Mouse (Mus musculus) hindbrain, embryonic 11.5 days (tissue): ENCODE results near the gene Brf1. TPM values are rescaled to one million over a fixed set of nuclear protein-coding genes. Genes with fewer than 3 reads are reported as not detected.

Experiments used
- ATAC-seq: fragments of 200-750 bp; cut with Nextera tagmentation; 2 replicates; pipeline ENCODE4 v1.8.0; 2017; ENCODE audit warnings: mild to moderate bottlenecking, moderate TSS enrichment, moderate library complexity; ENCODE audit not compliant: low FRiP score
- DNase-seq: peaks from one replicate; pipeline ENCODE4 v3.0.0-alpha.2; 2015; ENCODE audit warnings: low spot score
- H3K27ac ChIP-seq: fragments of 300-500 bp; sonication (generic); 2 replicates; pipeline ENCODE4 v1.5.1; 2014; ENCODE audit warnings: mild to moderate bottlenecking, low read depth, low read length
- H3K27me3 ChIP-seq: fragments of 300-500 bp; sonication (generic); 2 replicates; pipeline ENCODE4 v1.6.1; 2014; ENCODE audit warnings: mild to moderate bottlenecking, low read length, moderate library complexity, mixed read lengths; ENCODE audit not compliant: control insufficient read depth, insufficient read depth
- H3K36me3 ChIP-seq: fragments of 300-500 bp; sonication (generic); 2 replicates; pipeline ENCODE4 v1.6.1; 2014; ENCODE audit warnings: mild to moderate bottlenecking, low read length, moderate library complexity, mixed read lengths; ENCODE audit not compliant: control insufficient read depth, insufficient read depth
- H3K4me1 ChIP-seq: fragments of 300-500 bp; sonication (generic); replicated peaks from 2 replicates; pipeline ENCODE4 v1.6.1; 2014; ENCODE audit warnings: low read length, mixed read lengths; ENCODE audit not compliant: control insufficient read depth, insufficient read depth
- H3K4me2 ChIP-seq: fragments of 300-500 bp; sonication (generic); replicated peaks from 2 replicates; pipeline ENCODE4 v1.6.1; 2014; ENCODE audit warnings: mild to moderate bottlenecking, low read depth, low read length
- H3K4me3 ChIP-seq: fragments of 300-500 bp; sonication (generic); 2 replicates; pipeline ENCODE4 v1.5.1; 2014; ENCODE audit warnings: low read depth, low read length
- H3K9ac ChIP-seq: fragments of 300-500 bp; sonication (generic); 2 replicates; pipeline ENCODE4 v1.6.1; 2014; ENCODE audit warnings: low read depth, low read length
- H3K9me3 ChIP-seq: fragments of 300-500 bp; sonication (generic); 2 replicates; pipeline ENCODE4 v1.6.1; 2016; ENCODE audit warnings: low read length; ENCODE audit not compliant: control insufficient read depth
- WGBS: fragments of 180-500 bp; shearing (Covaris S2); extraction: QIAGEN DNeasy Blood & Tissue Kit; methylation state at CpG from one replicate; pipeline ENCODE4 v1.1.7; 2014; 5-methylcytosine and 5-hydroxymethylcytosine counted together
- polyA plus RNA-seq: library from polyadenylated mRNA; unstranded; fragments of >200 nt; fragmentation: Nextera tagmentation; extraction: Ambion mirVana; gene quantifications from 2 replicates; pipeline ENCODE4 v1.2.1, GENCODE M21; 2014

Brf1 gene
- polyA plus RNA-seq, 1 experiment from 2014 or later: 57.8 TPM

DNA sequence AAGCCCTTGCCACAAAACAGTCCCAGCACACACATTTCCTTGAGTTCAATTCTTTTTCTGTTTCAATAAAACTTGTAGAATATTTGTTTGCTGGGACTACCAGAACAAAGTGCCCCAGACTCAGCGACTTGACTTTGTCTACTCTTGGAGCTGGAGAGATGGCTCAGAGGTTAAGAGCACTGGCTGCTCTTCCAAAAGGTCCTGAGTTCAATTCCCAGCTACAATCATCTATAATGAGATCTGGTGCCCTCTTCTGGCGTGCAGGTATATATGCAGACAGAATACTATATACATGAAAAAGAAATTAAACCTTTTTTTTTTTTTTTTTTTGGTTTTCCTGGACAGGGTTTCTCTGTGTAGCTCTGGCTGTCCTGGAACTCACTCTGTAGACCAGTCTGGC lies 2.2 kb upstream of the Brf1 start:
- no peaks in the 10 kb centered on the region for H3K36me3 ChIP-seq
- H3K27ac ChIP-seq: no peak overlapping the region
- no peak overlapping the region for H3K4me2 ChIP-seq
- 48% methylated on average over 2 of the region's 2 CpGs for WGBS
- H3K4me3 ChIP-seq: no peak overlapping the region
- H3K27me3 ChIP-seq: no peaks in the 10 kb centered on the region
- DNase-seq (no peak), ATAC-seq (no peak)
- H3K9ac ChIP-seq: no peak overlapping the region
- peaks cover 4% of the 10 kb centered on the region; the same call in 1 of the 2 replicates for H3K4me1 ChIP-seq
- no peaks in the 10 kb centered on the region for H3K9me3 ChIP-seq

DNA sequence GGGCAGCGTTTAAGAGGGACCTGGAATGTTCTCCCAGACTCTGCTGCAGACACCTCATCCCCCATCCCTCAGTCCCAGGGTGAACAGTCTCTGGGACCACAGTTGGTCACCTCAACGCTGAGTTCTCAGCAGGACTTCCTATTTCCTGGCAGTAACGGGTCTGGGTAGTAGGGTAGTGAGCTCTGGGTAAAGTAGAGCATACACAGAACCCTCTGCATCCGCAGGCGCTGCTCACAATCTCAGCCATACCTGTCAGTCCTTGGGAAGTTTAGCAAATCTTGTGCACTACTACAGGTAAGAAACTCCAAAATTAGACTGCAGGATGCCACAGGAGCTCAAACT lies 600 bp upstream of the Brf1 start:
- Histone ChIP-seq H3K4me3 (peak overlapping the region; percentile 86), H3K27ac (peak overlapping the region; percentile 94), H3K9me3 (no peaks in the 10 kb centered on the region), H3K9ac (peak overlapping the region; percentile 55), H3K36me3 (no peaks in the 10 kb centered on the region), H3K4me2 (peak overlapping the region; percentile 55), H3K27me3 (no peaks in the 10 kb centered on the region), H3K4me1 (peaks cover 4% of the 10 kb centered on the region; the same call in 1 of the 2 replicates)
- WGBS: 8% methylated on average over 5 of the region's 5 CpGs
- ATAC-seq: no peak
- DNase-seq: no peak

DNA sequence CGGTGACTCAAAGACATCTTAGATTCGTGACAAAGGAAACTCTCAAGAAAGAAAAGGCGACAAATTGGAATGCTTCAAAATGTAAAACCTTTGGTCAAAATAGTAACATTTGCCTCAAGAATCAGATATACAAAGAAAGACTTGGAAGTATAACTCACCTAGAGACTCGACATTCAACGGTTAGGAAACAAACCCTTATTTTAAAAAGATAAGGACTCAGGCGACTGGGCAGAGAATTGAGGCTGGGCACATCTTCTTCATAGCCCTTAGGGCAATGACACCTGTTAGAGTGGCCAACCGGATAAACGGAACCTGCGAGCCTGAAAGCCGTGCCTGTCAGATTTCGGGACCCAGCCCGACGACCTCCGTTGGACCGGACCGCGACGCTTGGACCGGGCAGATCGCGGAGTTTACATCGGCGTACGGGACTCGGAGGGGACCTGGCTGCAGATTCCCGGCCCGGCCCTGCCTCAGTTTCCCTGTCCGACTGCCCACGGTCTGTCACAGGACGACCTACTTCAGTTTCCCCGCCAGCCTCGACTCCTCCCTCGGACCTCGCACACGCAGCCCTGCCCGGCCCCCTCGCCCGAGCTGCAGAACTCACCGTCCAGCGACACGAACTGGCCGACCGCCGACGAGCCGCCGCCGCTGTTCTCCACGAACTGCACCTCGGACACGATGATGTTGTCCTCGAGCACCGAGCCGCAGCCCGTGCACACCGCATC lies 773 bp downstream of the Brf1 start:
- H3K9ac ChIP-seq: peak overlapping the region; percentile 92
- H3K27ac ChIP-seq: peak overlapping the region; percentile 94
- 2% methylated on average over 56 of the region's 56 CpGs for WGBS
- H3K4me2 ChIP-seq: peak overlapping the region; percentile 64
- no peaks in the 10 kb centered on the region for H3K9me3 ChIP-seq
- peaks cover 4% of the 10 kb centered on the region; the same call in 1 of the 2 replicates for H3K4me1 ChIP-seq
- H3K27me3 ChIP-seq: no peaks in the 10 kb centered on the region
- no peaks in the 10 kb centered on the region for H3K36me3 ChIP-seq
- no peak for DNase-seq
- no peak; the same call in 1 of the 2 replicates for ATAC-seq
- peak overlapping the region; percentile 86 for H3K4me3 ChIP-seq

DNA sequence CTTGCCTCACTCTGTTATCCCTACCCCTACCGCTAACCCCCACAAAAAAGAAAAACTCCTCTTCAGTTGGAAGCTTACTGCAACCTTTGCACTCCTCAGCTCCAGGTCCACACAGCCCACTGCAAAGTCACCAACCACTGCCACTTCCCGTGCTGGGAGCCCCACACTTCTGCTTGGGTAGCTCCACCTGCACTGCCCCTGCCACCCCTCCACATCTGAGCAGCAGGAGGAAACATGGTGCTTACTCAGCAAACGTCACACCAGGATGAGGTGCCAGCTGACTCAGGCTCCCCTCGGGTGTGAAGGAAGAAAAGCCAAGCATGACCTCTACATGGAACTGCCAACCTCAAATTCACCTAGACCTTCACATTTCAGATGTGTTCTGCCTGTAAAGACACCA lies 6.4 kb downstream of the Brf1 start:
- Histone ChIP-seq H3K27me3 (no peaks in the 10 kb centered on the region), H3K9ac (no peak overlapping the region), H3K27ac (no peak overlapping the region), H3K4me2 (no peak overlapping the region), H3K4me3 (no peak overlapping the region), H3K4me1 (no peaks in the 10 kb centered on the region; the same call in 1 of the 2 replicates), H3K36me3 (0 out of 2 replicates have a peak, but pooled peaks cover 8% of the 10 kb centered on the region), H3K9me3 (no peaks in the 10 kb centered on the region)
- 79% methylated on average over 4 of the region's 4 CpGs for WGBS
- ATAC-seq (0 out of 2 replicates have a peak, but pooled peaks have one; percentile 33), DNase-seq (no peak)

DNA sequence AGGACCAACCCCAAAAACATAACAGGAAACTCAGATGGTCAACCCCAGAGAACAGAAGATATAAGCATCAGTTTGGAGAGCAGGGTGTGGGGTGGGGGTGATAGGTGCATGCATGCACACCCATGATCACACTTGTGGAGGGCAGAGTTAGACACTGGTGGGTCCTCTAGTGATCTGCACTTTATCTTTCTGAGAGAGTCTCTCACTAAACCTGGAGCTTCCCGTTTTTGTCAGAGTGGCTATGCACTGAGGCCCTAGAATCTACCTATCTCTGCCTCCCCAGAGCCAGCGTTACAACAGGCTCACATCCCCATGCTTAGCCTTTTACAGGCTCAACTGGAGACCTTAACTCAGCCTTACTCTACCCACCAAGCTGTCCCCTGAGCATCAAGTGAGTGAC lies 9.1 kb downstream of the Brf1 start:
- Histone ChIP-seq H3K36me3 (0 out of 2 replicates have a peak, but pooled peaks cover 8% of the 10 kb centered on the region), H3K9ac (no peak overlapping the region), H3K9me3 (no peaks in the 10 kb centered on the region), H3K4me3 (no peak overlapping the region), H3K4me2 (no peak overlapping the region), H3K4me1 (no peaks in the 10 kb centered on the region), H3K27me3 (no peaks in the 10 kb centered on the region), H3K27ac (no peak overlapping the region)
- DNase-seq (no peak), ATAC-seq (no peak)
- WGBS: 79% methylated on average over 2 of the region's 2 CpGs

- Histone ChIP-seq H3K4me2 (no peak overlapping the region), H3K4me1 (no peaks in the 10 kb centered on the region), H3K4me3 (no peak overlapping the region), H3K36me3 (0 out of 2 replicates have a peak, but pooled peaks cover 8% of the 10 kb centered on the region), H3K9me3 (no peaks in the 10 kb centered on the region), H3K27me3 (no peaks in the 10 kb centered on the region), H3K27ac (no peak overlapping the region), H3K9ac (no peak overlapping the region)
- 89% methylated on average over 5 of the region's 5 CpGs for WGBS
- no peak for ATAC-seq
- DNase-seq: no peak
These were observed 9.6 kb downstream of the Brf1 start for GRCm38 (mm10) chr12:112990706-112991405.

- H3K4me1 ChIP-seq: no peaks in the 10 kb centered on the region
- no peak overlapping the region for H3K27ac ChIP-seq
- H3K27me3 ChIP-seq: no peaks in the 10 kb centered on the region
- peak; percentile 25 for DNase-seq
- ATAC-seq: no peak
- H3K9me3 ChIP-seq: no peaks in the 10 kb centered on the region
- no peak overlapping the region for H3K9ac ChIP-seq
- 71% methylated on average over 6 of the region's 6 CpGs for WGBS
- peaks cover 11% of the 10 kb centered on the region; the same call in 1 of the 2 replicates for H3K36me3 ChIP-seq
- no peak overlapping the region for H3K4me3 ChIP-seq
- no peak overlapping the region for H3K4me2 ChIP-seq
These were observed 12.6 kb downstream of the Brf1 start for GRCm38 (mm10) chr12:112987877-112988276.

- ATAC-seq (no peak), DNase-seq (peak; percentile 27)
- Histone ChIP-seq H3K27me3 (no peaks in the 10 kb centered on the region), H3K9ac (no peak overlapping the region), H3K4me1 (no peaks in the 10 kb centered on the region), H3K4me3 (no peak overlapping the region), H3K27ac (no peak overlapping the region), H3K9me3 (no peaks in the 10 kb centered on the region), H3K36me3 (peaks cover 4% of the 10 kb centered on the region; the same call in 1 of the 2 replicates), H3K4me2 (no peak overlapping the region)
- 92% methylated on average over 6 of the region's 6 CpGs for WGBS
These were observed 15.2 kb downstream of the Brf1 start for GRCm38 (mm10) chr12:112985346-112985745.
